Mouse (Mus musculus) ES-E14 (cell line): ENCODE data around the gene B230104I21Rik.

ENCODE experiments used
- HCFC1 ChIP-seq: IDR thresholded peaks from 2 replicates; pipeline ENCODE4 v1.6.1; 2012; ENCODE audit warnings: low read length, inconsistent platforms, borderline replicate concordance; ENCODE audit not compliant: insufficient read depth
- MAFK ChIP-seq: IDR thresholded peaks from 2 replicates; pipeline ENCODE4 v1.6.1; 2014; ENCODE audit warnings: mild to moderate bottlenecking, low read depth, low read length, inconsistent platforms; ENCODE audit not compliant: insufficient read depth
- ZC3H11A ChIP-seq: IDR thresholded peaks from 2 replicates; pipeline ENCODE4 v1.6.1; 2012; ENCODE audit warnings: low read depth, mild to moderate bottlenecking, inconsistent platforms, low read length, borderline replicate concordance
- ZNF384 ChIP-seq: IDR thresholded peaks from 2 replicates; pipeline ENCODE4 v1.6.1; 2012; ENCODE audit warnings: low read depth, low read length, inconsistent platforms

- TF ChIP-seq MAFK: no peak
- TF ChIP-seq ZC3H11A: no peak
- TF ChIP-seq HCFC1: no peak
- TF ChIP-seq ZNF384: no peak
Measured at GRCm38 (mm10) chr4:154359762-154360300, 23.9 kb downstream of the B230104I21Rik start.
